ENCODE assay signal across 23 mouse cellular contexts in genomic region chr4:35395583-35395877, GRCm38 (mm10).
"Had no signal": no experiment of that assay in that cellular context is flagged by ENCODE, and none has a peak within 500 bp of the region (broad histone marks: within the 10 kb centered on the region; RNA-seq: fewer than 3 reads in every experiment).

No protein-coding gene starts in this region.

- H3K27ac ChIP-seq: kidney, postnatal 0 days; layer of hippocampus, adult 2 months; limb, embryonic 10.5 days; limb, embryonic 13.5 days; liver, embryonic 12.5 days; liver, embryonic 15.5 days; lung, embryonic 15.5 days; stomach, postnatal 0 days had no signal

- H3K4me3 ChIP-seq: layer of hippocampus, adult 2 months; limb, embryonic 10.5 days; limb, embryonic 13.5 days; liver, embryonic 12.5 days; liver, embryonic 15.5 days; lung, embryonic 15.5 days; megakaryocyte, embryonic 14.5 days had no signal

- H3K4me1 ChIP-seq: liver, embryonic 12.5 days; liver, embryonic 15.5 days; lung, embryonic 15.5 days; megakaryocyte, embryonic 14.5 days had no signal

- H3K36me3 ChIP-seq: limb, embryonic 10.5 days; limb, embryonic 13.5 days; liver, embryonic 12.5 days; liver, embryonic 15.5 days; lung, embryonic 15.5 days had no signal

- H3K27me3 ChIP-seq: limb, embryonic 13.5 days; liver, embryonic 12.5 days; liver, embryonic 15.5 days; lung, embryonic 15.5 days; megakaryocyte, embryonic 14.5 days had no signal

- ATAC-seq: inflammation-experienced regulatory T-cells, adult 6 months; intestine, postnatal 0 days; liver, embryonic 12.5 days had no signal

- H3K4me2 ChIP-seq: liver, embryonic 12.5 days; liver, embryonic 15.5 days; lung, embryonic 15.5 days had no signal

- H3K9ac ChIP-seq: limb, embryonic 13.5 days; liver, embryonic 12.5 days; liver, embryonic 15.5 days; lung, embryonic 15.5 days had no signal

- H3K9me3 ChIP-seq: limb, embryonic 10.5 days; limb, embryonic 13.5 days; liver, embryonic 12.5 days; liver, embryonic 15.5 days; lung, embryonic 15.5 days had no signal

- DNase-seq: kidney, adult 2 months; kidney, postnatal 25 days; layer of hippocampus, adult 9-11 months; liver; lung, adult 18-20 months; lung, postnatal 10 days; lung, postnatal 36 days; right cerebral cortex, postnatal 14 days; right cerebral cortex, postnatal 4 days; thymus, adult 2 months; thymus, postnatal 14 days; thymus, postnatal 4 days had no signal
